Mouse (Mus musculus) erythroblast, embryonic 14.5 days (primary cell): Measurements from ENCODE around the gene Cdk4.

ENCODE experiments used
- GATA1 ChIP-seq: IDR thresholded peaks from 2 replicates; pipeline ENCODE4 v1.6.1; 2012; ENCODE audit warnings: low read length, inconsistent platforms, mixed read lengths
- TAL1 ChIP-seq: IDR thresholded peaks from 3 replicates; pipeline ENCODE4 v1.6.1; 2012; ENCODE audit warnings: low read length, inconsistent platforms, mixed read lengths

- TF ChIP-seq GATA1 (no peak), TAL1 (no peak)
Measured at GRCm38 (mm10) chr10:127075651-127076050, 12.3 kb downstream of the Cdk4 start.
